Mouse (Mus musculus): Measurements from ENCODE around the gene Mss51. TPM values are rescaled to one million over a fixed set of nuclear protein-coding genes. Genes with fewer than 3 reads are reported as not detected.
A peak's percentile ranks its signal among the peaks of the same experiment; 100 is the strongest.

Mss51 gene
- polyA plus RNA-seq, 1 experiment: 0.97 TPM

DNA sequence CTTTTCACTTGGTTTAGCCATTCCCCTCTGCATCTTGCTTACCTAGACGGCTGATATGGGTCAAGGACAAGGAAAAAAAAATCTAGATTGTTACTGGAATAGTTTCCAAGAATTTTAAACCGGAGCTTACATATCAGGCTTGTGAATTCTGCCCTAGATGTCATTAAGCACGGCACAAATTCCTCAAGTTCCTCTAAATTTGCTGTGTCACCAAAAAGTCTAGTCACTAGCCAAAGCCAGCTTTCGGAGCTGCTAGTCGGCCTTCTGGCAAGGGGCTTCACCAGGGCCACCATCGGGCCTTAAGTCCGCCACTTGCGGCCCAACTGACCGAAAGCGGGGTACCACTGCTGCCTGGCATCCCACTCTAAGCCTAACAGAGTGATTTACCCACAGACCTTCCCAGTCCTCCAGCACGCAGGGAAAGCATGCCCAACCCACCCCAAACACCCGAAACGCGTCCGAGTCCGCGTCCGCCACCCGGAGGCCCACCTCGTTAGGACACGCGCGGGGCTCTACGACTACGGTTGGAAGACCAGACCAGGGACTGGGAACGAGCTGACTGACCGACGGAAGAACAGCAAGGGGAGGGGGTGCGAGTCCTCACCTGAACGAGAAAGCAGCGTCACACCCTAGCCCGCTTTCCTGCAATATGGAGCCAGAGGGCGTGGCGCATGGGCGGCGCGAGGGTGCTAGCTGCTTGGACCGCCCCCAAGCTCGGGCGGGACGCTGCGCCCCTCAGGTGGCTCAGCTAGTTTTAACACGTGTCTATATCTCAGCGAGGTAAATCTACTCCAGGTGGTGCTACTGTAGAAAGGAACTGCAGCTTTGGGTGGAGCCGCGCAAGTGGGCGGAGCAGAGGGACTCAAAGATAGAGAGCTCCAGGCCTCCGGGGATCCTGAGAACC is 17.2 kb downstream of the Mss51 start, which contains the start of gene Anxa7:
Gene Anxa7 (minus strand): TSS at position 843 of the 904 bp plus-strand sequence.
- H3K4me3 ChIP-seq (ENCODE audit: extremely low read depth, insufficient read depth, insufficient read length): peak within 1 kb of the TSS; percentile 99
- peak within 1 kb of the TSS; percentile 73 for H3K27ac ChIP-seq (ENCODE audit: insufficient read depth, low read length)
- H3K36me3 ChIP-seq (ENCODE audit: control insufficient read depth, insufficient read depth, low read length): no peaks in the 10 kb centered on the region
- TF ChIP-seq POLR2A (IDR thresholded peaks at IDR 0.05; ENCODE audit: low read depth, low read length) (peak; percentile 19; the same call in 1 of the 2 replicates), CTCF (IDR thresholded peaks at IDR 0.05; ENCODE audit: extremely low read depth, insufficient read depth, insufficient read length, insufficient replicate concordance) (peak; percentile 6; the same call in 1 of the 2 replicates)
- peaks cover 3% of the 10 kb centered on the region for H3K4me1 ChIP-seq (ENCODE audit: control insufficient read depth, insufficient read depth, insufficient read length)
- WGBS: under 1% methylated on average over 48 of the region's 48 CpGs
- peak; percentile 47 to 68 for DNase-seq (ENCODE audit: low read depth in 1 of 2, low spot score in 2 of 2)
- H3K27me3 ChIP-seq (ENCODE audit: control insufficient read depth, insufficient read depth, low read length): no peaks in the 10 kb centered on the region

DNA sequence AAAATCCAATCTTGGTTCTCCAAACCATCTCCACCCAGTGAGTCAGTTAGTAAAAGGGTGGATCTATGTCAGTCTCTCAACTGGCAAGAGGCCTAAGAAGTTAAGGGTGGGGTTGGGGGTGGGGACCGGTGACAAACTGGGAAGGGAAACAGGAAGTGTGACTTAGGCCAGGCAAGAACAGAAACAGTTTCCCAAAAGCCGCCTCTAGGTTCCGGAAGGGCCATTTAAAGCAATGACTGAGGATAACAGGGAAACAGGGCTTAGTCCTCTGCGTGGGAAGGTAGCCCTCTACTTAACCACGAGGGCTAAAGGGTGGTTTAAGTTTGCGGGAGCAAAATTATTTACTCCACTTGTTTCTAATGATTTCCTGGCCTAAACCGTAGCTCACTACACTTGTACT is 17.9 kb downstream of the Mss51 start:
- 2% methylated on average over 7 of the region's 7 CpGs for WGBS
- peak overlapping the region; percentile 99 for H3K4me3 ChIP-seq (ENCODE audit: extremely low read depth, insufficient read depth, insufficient read length)
- H3K4me1 ChIP-seq (ENCODE audit: control insufficient read depth, insufficient read depth, insufficient read length): peaks cover 3% of the 10 kb centered on the region
- H3K27me3 ChIP-seq (ENCODE audit: control insufficient read depth, insufficient read depth, low read length): no peaks in the 10 kb centered on the region
- peak in 1 of 2 experiments; percentile 14 for DNase-seq (ENCODE audit: low read depth in 1 of 2, low spot score in 2 of 2)
- TF ChIP-seq POLR2A (IDR thresholded peaks at IDR 0.05; ENCODE audit: low read depth, low read length): no peak
- no peak for TF ChIP-seq CTCF (IDR thresholded peaks at IDR 0.05; ENCODE audit: extremely low read depth, insufficient read depth, insufficient read length, insufficient replicate concordance)
- H3K27ac ChIP-seq (ENCODE audit: insufficient read depth, low read length): peak overlapping the region; percentile 30; the same call in 1 of the 2 replicates
- no peaks in the 10 kb centered on the region for H3K36me3 ChIP-seq (ENCODE audit: control insufficient read depth, insufficient read depth, low read length)

DNA sequence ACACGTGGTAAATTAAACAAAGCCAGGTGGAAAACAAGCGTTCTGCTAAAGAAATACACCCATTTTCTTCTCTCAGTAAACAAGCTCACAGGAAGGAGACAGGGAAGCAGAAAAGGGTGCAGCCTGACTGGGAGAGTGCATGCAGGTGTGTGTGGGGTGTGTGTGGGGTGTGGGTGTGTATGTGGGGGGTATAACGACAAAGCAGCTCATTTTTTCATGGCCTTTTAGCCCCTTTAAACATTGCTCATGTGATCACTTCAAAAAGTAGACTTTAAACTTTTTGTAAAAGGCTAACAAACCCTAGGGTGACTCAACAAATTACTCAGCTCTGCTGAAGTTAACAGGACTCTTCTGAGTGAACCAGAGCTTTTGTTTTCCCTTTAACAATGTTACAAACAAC is 18.3 kb downstream of the Mss51 start:
- H3K4me3 ChIP-seq (ENCODE audit: extremely low read depth, insufficient read depth, insufficient read length): peak overlapping the region; percentile 8; the same call in 1 of the 2 replicates
- 23% methylated on average over 3 of the region's 3 CpGs for WGBS
- DNase-seq (ENCODE audit: low read depth in 1 of 2, low spot score in 2 of 2): no peak

DNA sequence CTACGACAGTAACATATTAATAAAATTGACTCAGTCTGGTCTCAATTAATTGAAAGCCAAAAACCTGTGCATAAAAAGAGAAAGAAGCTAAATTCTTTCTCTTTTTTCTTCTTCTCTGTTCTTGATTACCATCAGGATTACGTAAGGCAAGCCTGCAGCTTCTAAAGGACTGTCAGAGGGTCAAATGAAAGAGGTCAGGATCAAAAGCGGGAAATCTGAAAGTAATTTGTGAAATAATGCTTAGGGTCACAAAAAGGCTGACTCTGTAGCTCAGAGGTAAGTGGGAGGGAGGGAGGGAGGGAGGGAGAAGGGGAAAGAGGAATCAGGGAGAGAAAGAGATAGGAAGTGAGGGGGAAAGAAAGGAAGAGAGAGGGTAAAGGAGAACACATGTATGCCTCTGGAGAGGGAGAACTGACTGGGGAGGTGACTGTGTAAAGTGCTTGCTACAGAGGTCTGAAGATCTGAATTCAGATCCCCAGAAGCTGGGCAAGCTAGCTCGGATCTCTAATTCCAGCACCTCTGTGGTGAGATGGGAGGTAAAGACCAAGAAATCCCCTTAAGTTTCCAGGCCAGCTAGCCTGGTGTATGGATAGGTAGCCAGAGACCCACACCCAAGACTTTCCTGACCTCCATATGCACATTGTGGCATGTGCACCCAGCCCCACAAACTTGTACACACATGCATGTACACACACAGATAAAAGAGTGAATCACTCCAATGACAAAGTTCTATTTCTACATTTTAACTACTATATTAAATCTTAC is 19.3 kb downstream of the Mss51 start:
- Histone ChIP-seq H3K27me3 (ENCODE audit: control insufficient read depth, insufficient read depth, low read length) (no peaks in the 10 kb centered on the region), H3K4me3 (ENCODE audit: extremely low read depth, insufficient read depth, insufficient read length) (no peak overlapping the region), H3K4me1 (ENCODE audit: control insufficient read depth, insufficient read depth, insufficient read length) (peaks cover 3% of the 10 kb centered on the region), H3K36me3 (ENCODE audit: control insufficient read depth, insufficient read depth, low read length) (peaks cover 5% of the 10 kb centered on the region; the same call in 1 of the 2 replicates), H3K27ac (ENCODE audit: insufficient read depth, low read length) (no peak overlapping the region)
- TF ChIP-seq CTCF (IDR thresholded peaks at IDR 0.05; ENCODE audit: extremely low read depth, insufficient read depth, insufficient read length, insufficient replicate concordance) (no peak), POLR2A (IDR thresholded peaks at IDR 0.05; ENCODE audit: low read depth, low read length) (no peak)
- no peak for DNase-seq (ENCODE audit: low read depth in 1 of 2, low spot score in 2 of 2)
- 81% methylated on average over 4 of the region's 4 CpGs for WGBS

More for the DNA sequence above, 18.3 kb downstream of the Mss51 start:
- no peaks in the 10 kb centered on the region for H3K36me3 ChIP-seq (ENCODE audit: control insufficient read depth, insufficient read depth, low read length)
- no peak for TF ChIP-seq POLR2A (IDR thresholded peaks at IDR 0.05; ENCODE audit: low read depth, low read length)
- no peak for TF ChIP-seq CTCF (IDR thresholded peaks at IDR 0.05; ENCODE audit: extremely low read depth, insufficient read depth, insufficient read length, insufficient replicate concordance)
- H3K27ac ChIP-seq (ENCODE audit: insufficient read depth, low read length): peak overlapping the region; percentile 28; the same call in 1 of the 2 replicates
- no peaks in the 10 kb centered on the region for H3K27me3 ChIP-seq (ENCODE audit: control insufficient read depth, insufficient read depth, low read length)
- H3K4me1 ChIP-seq (ENCODE audit: control insufficient read depth, insufficient read depth, insufficient read length): peaks cover 3% of the 10 kb centered on the region

DNA sequence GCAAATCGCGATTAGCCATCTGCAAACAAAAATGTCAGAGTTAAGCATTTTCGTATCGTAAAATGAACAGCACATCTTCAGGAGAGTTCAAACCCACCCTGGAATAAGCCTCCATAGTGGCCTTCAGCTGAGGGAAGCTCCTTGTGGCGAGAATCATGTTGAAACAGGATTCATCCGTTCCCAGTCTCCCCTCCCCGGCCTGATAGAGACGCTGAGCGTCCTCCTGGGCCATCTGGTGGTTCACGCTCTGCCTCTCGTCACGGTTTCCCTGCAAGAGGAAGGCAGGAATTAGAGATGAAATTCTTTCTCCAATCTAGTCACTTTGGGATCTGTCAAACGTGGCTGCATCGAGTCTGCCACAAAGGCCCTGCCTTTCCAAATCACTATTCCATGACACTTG is 36.5 kb downstream of the Mss51 start:
- peaks cover 58% of the 10 kb centered on the region for H3K36me3 ChIP-seq (ENCODE audit: control insufficient read depth, insufficient read depth, low read length)
- no peak for DNase-seq (ENCODE audit: low read depth in 1 of 2, low spot score in 2 of 2)
- TF ChIP-seq POLR2A (IDR thresholded peaks at IDR 0.05; ENCODE audit: low read depth, low read length): no peak
- TF ChIP-seq CTCF (IDR thresholded peaks at IDR 0.05; ENCODE audit: extremely low read depth, insufficient read depth, insufficient read length, insufficient replicate concordance): no peak
- H3K4me3 ChIP-seq (ENCODE audit: extremely low read depth, insufficient read depth, insufficient read length): no peak overlapping the region
- H3K4me1 ChIP-seq (ENCODE audit: control insufficient read depth, insufficient read depth, insufficient read length): no peaks in the 10 kb centered on the region
- H3K27ac ChIP-seq (ENCODE audit: insufficient read depth, low read length): no peak overlapping the region
- WGBS: 92% methylated on average over 14 of the region's 14 CpGs
- H3K27me3 ChIP-seq (ENCODE audit: control insufficient read depth, insufficient read depth, low read length): no peaks in the 10 kb centered on the region

DNA sequence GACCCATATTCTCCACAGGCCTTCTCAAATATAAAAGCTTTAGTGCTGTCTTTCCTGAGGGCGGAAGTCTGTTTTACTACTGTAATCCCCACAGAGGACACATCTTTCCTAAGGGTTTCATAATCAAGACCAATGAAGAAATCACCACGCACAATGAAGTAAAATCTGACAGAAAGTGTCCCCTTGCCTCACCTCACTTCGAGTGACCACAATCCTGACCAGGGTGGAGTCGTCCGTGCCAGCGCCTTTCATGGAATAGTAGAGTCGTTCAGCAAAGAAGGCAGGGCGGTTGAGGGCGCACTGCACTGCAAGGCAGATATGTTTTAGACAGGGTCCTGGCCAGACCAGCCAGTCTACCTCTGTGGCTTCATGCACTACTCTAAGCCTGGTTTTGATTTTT is 38.3 kb downstream of the Mss51 start:
- no peak for DNase-seq (ENCODE audit: low read depth in 1 of 2, low spot score in 2 of 2)
- Histone ChIP-seq H3K27ac (ENCODE audit: insufficient read depth, low read length) (no peak overlapping the region), H3K4me1 (ENCODE audit: control insufficient read depth, insufficient read depth, insufficient read length) (no peaks in the 10 kb centered on the region), H3K4me3 (ENCODE audit: extremely low read depth, insufficient read depth, insufficient read length) (no peak overlapping the region), H3K36me3 (ENCODE audit: control insufficient read depth, insufficient read depth, low read length) (peaks cover 45% of the 10 kb centered on the region), H3K27me3 (ENCODE audit: control insufficient read depth, insufficient read depth, low read length) (no peaks in the 10 kb centered on the region)
- 95% methylated on average over 9 of the region's 9 CpGs for WGBS
- TF ChIP-seq POLR2A (IDR thresholded peaks at IDR 0.05; ENCODE audit: low read depth, low read length): no peak
- no peak for TF ChIP-seq CTCF (IDR thresholded peaks at IDR 0.05; ENCODE audit: extremely low read depth, insufficient read depth, insufficient read length, insufficient replicate concordance)

Data from spleen, adult 2 months (tissue).